Mouse (Mus musculus): ENCODE measurements around the gene Plxna4.
A peak's percentile ranks its signal among the peaks of the same experiment; 100 is the strongest.

Plxna4 gene

DNA sequence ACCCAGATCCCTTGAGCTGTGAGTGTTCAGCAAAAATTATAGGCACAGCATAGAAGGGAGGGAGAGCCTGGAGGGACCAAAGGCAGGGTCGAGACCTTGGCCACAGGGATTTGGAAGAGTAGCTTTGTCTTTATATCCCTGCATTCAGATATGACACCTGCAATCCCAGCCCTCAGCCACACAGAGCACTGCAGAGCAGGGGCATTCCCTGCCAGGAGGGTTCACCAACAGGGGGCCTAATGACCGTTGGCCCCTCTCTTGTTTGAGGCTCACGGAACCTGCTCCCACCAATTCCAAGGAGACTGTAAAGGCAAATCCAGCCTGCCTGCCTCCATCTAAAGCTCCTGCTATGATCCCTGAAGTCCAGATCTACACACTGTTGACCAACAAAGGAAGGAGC lies 410.1 kb downstream of the Plxna4 start:
- no peak for DNase-seq (ENCODE audit: low spot score in 2 of 2)

DNA sequence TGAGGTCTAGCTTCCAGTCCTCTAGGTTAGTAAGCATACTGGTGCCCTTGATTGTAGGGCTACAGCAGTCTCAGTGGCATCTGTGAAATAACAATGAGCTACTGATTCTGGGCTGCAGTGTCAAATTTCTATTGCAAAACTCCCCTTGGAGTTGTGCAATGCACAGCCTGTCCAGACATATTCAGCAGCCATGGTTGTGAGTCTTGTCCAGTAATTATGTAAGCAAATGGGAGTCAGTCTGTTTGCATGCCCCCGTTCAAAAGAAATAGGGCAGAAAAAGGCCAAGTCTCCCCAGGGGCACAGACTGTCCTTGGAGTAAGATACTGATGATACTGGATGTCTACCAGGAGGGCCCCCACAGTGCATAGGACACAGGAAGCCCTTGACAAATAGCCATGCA lies 420.3 kb downstream of the Plxna4 start:
- DNase-seq (ENCODE audit: low spot score in 2 of 2), result peak; percentile 67 to 71

DNA sequence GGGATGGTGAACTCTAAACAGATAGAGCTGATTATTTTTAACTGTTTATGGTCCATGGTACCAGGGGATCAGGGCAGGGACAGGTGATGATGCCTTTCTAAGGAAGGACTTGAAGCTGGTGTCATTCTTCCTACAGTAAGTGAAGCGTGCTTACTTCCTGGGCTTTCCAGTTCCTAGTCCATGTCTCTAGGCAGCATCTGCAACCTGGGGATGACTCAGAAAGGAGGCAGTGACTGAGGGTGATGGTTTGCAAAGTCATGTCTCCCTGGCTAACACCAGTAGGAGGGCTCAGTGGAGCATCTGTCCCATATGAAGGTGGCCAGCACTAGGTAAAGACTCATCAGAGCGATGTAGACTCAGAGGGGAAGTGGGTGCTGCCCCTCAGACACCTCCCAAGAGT lies 427.6 kb downstream of the Plxna4 start:
- no peak for DNase-seq (ENCODE audit: low spot score in 2 of 2)

DNA sequence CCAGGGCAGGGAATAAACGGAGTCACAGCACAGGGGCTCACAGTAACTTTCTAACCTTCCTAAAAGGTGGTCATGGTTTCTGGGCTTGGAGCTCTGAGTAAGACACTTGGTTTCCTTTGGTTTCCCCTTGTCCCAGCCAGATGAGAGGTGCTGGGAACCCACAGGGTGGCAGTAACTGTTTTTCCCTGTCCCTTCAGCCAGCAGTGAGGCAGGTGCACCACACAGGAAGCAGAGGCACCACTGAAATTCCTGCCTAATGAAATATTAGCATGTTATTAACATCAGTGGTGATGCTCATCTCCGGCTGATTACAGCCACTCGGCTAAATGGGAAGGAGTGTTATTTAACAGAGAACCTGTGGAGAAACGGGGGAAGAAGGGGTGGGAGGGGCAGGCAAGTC lies 428.1 kb downstream of the Plxna4 start:
- DNase-seq (ENCODE audit: low spot score in 2 of 2), result no peak

DNA sequence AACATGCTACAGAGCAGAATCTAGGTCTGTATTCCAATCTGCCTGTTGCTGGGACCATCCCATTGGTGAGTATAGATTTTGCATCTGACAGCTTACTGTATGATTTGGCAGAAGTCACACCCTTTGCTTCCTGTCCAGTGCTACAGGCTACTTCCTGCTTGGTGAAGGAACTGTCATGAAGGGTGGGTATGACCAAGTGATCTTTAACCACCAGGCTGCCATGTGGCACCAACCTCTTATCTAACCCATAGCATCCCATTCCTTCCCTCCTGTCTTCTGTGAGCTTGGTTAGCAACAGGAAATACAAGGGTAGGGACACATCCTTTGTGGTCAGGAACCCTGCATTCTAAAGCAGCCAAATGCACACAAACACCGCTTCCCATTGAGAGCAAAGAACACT lies 429.6 kb downstream of the Plxna4 start:
- no peak for DNase-seq (ENCODE audit: low spot score in 2 of 2)

DNA sequence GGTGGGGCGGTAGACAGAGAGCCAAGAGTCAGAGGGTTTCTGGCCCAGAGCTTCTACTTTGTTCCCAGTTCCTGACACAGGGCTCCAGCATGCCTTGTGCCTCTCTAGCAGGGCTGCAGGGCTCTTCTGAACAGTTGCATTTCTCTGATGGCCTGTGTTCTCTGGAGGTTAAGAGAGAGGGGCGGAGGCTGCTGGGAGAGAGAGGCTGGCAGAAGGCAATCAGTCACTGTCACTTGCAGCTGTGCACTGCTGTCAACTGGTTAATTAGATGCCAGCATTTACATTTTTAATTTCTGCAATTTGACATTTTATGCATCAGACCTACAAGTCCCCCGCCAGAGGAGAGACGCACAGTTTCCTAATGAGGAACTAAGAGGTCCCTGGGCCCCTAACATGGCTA lies 434.8 kb downstream of the Plxna4 start:
- no peak for DNase-seq (ENCODE audit: low spot score in 2 of 2)

DNA sequence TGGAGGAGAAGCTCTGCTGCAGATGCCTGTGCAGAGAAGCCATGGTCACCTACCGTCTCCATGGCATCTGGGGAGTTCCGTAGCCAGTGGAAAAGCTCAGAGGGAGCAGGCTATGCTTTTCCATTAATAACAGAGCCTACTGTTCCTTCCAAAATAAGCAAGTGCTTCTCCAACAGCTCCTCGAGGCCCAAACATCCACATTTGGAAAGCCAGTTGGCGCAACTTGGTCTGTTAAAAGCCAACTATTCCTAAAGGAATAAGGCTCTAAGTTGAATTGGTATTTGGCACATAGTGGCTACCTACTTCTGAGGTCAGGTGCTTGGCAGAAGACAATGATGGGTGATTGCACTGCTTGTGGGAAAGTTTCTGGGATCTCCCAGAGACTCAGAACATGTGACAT lies 437.2 kb downstream of the Plxna4 start:
- peak; percentile 17 to 41 for DNase-seq (ENCODE audit: low spot score in 2 of 2)

DNA sequence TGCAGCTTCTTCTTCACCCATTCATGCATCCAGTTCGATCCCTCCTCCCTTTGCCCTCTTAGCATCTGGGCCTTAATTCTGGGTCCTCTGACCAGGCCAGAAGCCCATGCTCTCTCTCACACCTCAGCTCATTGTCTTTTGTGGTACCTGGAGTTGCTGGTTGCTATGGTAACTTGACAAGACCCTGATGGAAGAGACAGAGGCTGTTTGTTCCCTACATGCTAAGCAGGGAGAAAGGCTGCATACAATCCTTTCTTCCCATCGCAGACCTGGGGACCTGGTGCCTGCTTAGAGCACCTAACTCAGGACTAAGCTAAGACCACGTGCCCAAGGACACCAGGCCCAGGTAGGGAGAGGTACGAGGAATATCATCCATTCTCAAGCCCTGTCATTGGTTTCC lies 443.2 kb downstream of the Plxna4 start:
- DNase-seq (ENCODE audit: low spot score in 2 of 2), result no peak

DNA sequence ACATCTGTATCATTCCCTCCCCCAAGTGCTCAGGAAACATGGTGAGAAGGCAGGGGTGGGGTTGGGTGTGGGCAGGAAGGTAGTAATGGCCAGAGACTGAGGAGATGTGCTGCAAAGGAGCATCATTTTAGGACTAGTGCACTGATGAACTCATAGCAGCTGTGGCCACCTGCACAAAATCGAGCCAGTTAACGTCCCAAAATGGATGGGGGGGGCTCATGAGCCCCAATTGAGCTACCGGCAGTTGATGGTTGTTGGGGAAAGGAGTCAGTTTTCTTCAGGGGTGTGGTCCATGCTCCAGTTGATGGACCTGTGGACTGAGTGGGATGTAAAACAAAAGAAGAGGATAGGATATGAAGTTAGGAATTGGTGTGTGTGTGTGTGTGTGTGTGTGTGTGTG lies 448.5 kb downstream of the Plxna4 start:
- no peak for DNase-seq (ENCODE audit: low spot score in 2 of 2)

DNA sequence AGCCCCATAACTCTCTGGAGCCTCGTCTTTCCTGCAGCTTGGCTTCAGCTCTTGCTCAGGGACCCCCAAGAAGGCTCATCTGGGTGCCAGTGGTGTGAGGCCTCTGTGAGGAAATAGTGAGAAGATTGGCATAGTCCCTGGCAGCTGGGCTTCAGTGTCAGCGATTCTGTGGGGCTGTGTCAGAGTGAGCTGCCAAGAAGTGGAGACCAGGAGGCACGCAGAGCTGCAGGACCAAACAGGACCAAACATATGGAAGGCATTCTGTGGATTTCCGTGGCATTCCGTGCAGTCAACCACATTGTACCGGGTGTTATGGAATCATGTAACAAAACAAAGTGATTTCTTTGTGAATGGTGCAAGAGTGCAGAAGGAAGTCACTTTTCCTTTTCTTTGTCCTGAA lies 461.1 kb downstream of the Plxna4 start:
- no peak for DNase-seq (ENCODE audit: low spot score in 2 of 2)

DNA sequence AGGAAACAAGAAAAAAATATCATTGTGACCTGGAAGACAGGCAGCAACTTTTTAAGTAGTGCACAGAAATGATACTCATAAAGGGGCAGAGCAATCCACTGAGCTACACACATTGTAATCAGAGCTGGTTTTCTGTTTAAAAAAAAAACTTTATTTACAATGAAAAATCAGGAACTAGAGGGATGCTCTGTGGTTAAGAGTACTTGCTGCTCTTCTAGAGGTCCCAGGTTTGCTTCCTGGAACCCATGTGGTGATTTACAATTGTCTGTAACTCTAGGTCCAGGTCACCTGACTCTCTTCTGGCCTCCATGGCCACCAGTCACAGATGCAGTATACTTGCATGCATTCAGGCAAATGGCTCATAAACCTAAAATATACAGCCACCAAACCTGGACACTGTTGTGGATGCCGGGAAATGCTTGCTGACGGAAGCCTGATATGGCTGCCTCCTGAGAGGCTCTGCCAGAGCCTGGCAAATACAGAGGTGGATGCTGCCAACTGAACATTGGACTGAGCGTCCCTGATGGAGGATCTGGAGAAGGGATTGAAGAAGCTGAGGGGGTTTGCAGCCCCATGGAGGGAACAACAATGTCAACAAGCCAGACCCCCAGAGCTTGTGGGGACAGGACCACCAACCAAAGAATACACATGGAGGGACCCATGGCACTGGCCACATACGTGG lies 465.3 kb downstream of the Plxna4 start:
- no peak for DNase-seq (ENCODE audit: low spot score in 2 of 2)

DNA sequence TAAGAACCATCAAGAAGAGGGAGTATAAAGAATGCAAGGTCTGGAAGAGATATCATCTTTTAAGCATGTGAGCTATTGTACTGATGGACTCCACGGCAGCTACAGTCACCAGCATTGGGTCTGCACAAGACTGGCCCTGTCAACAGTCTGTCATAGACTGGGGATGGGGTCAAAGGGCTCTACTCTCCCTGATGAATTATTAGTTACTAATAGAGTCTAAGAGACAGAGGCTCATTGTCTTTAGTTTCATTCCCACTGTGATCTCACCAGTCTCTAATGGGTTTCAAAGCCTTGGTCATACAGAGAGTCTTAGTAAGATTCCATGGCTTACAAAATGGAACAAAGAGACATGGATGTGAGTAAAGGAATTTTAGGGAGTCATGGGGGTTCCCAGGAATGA lies 467.1 kb downstream of the Plxna4 start:
- DNase-seq (ENCODE audit: low spot score in 2 of 2), result no peak

DNA sequence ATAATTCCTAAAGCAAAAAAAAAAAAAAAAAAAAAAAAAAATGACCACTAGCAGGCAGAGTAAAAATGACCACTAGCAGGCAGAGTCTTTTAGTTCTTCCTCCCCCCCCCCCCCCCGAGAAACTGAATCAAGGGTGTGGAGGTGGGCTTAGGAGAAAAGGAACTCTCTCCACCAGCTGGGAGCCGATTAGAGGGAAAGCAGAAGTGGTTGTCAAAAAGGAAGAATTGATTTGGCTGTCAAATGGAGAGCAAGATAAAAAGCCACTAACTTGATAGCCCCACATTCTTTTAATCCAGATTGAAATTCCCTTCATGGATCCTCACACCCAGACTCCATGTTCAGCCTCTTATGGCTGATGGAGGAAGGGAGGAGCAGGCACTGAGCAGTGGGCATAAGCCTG lies 478.8 kb downstream of the Plxna4 start:
- no peak for DNase-seq (ENCODE audit: low spot score in 2 of 2)

DNA sequence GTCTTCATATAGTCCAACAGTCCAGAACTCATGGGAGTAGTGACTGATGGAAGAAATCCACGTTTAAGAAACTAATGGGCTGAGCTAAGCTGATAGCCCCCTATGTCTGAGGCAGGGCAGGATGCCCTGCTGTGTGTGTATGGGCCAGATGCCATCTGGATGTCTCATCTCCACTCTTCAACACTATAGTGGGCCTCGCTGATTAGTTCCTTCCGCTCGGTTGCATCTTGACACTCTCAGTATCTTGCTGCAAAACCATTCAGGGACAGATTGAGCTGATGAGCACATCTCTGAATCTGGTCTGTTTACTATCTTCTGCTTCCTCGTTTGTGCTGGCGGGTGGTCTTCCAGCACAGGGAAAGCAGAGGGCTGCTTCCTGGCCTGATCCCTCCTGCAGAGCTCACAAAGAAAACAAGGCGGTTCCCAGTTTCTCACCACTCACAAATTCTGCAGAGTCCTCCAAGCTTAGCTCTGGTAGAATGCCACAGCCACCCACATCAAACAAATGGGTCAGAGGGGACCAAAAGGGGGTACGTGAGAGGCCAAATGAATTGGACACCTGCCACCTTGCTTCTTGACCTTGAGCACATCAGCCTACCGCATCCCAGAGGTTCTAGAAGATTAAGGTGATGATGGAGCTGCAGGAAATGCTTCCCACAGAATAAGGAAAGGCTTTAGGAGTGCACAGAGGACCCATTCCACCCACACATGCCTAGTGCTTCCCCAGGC lies 482.3 kb downstream of the Plxna4 start:
- DNase-seq (ENCODE audit: low spot score in 2 of 2), result no peak

All from heart, adult 9 months (tissue).